Mouse (Mus musculus) spleen, adult 2 months (tissue): ENCODE data around the gene Slc6a20a.

ENCODE experiments used
- CTCF ChIP-seq: fragments of 200-500 bp; IDR thresholded peaks from 2 replicates; pipeline ENCODE4 v1.5.1; 2011; ENCODE audit warnings: mild to moderate bottlenecking, inconsistent platforms; ENCODE audit not compliant: insufficient read depth, insufficient read length, insufficient replicate concordance; ENCODE audit errors: extremely low read depth
- POLR2A ChIP-seq: fragments of 200-500 bp; IDR thresholded peaks from 2 replicates; pipeline ENCODE4 v1.6.1; 2011; ENCODE audit warnings: low read depth, low read length, inconsistent platforms

DNA sequence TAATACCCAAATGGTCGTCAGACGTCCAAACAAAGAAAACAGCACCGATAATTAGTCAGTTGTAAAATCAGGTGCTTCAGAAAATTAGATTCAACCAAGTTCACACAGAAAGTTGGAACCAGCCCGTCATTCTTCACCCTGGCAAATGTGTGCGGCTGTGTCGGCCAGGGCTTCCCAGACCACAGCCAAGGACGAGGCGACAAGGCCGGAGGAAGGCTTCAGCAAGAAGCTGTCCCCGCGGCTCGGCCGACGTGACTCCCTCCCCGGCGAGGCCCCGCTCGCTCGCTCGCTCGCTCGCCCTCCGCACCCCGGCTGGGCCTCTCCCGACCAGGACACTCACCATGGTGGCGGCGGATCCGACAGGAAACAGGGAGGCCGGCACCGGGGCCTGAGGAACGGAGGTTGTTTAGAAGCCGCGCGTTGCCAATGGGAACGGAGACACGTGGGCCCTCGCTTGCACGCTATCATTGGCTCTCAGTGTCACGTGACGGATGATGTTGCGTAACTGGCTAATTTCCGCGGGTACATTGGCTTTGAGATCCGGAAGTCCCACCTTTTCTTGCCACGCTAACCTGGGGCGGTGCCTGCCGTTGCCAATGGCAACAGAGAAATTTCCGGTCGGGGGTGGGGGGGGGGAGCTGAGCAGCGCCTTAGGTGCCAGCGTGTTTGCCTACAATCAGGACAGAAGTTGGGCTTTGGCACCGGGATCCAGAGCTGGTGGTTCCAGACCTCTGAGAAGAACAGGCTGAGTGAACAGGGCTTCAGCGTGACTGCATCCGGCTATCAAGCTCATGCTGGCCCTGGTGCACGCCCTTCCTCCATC lies 38.7 kb upstream of the Slc6a20a start, which contains the start of gene Lztfl1:
- no peak for TF ChIP-seq POLR2A
- no peak for TF ChIP-seq CTCF
